Mouse (Mus musculus): ENCODE measurements around the gene Olfr1098. TPM values are rescaled to one million over a fixed set of nuclear protein-coding genes. Genes with fewer than 3 reads are reported as not detected.

Olfr1098 gene
- polyA plus RNA-seq (2015; fragmentation: Nextera tagmentation; extraction: Ambion mirVana): not detected in 2 replicates

GRCm38 (mm10) chr2:86924445-86924844 lies at the start of gene Olfr1098:
Gene Olfr1098 (minus strand): TSS chr2:86924545.
- no peak for DNase-seq (ENCODE audit: low spot score)

DNA sequence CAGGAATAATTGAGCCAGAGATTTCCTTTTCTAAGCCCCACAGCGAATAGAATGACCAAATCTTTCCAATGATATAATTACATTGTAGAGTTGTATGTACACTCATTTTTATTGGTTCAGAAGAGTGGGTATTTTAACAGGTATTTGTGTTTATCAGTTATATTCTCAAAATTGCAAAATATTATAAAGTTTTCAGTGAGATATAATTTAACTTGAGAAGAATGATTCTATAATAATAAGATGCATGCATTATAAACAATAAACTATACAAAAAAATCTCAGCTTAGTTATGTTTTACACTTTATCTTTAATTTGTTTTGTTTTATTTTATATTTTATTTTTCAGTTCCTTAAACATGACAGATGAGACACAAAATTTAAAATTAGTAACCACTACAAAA lies 36.2 kb upstream of the Olfr1098 start, which contains the start of gene Olfr1099:
Gene Olfr1099, minus strand, starts transcription at position 101 of the 400 bp plus-strand sequence.
- DNase-seq (ENCODE audit: low spot score): no peak

- no peak for DNase-seq (ENCODE audit: low spot score)
These were observed 2.2 kb upstream of the Olfr1098 start for GRCm38 (mm10) chr2:86926557-86926956.

DNA sequence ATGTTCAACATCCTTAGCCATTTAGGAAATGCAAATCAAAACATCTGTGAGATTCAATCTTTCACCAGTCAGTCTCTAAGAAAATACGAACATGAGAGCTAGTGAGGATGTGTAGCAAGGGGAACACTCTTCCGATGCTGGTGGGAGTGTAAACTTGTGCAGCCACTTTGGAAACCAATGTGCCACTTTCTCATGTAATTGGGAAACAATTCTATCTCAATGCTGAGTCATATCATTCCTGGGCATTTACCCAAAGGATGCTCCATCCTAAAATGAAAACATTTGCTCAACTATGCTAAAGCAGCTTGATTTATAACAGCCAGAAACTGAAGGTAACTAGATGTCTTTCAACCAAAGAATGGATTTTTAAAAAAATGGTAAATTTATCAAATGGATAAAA lies 18.7 kb downstream of the Olfr1098 start:
- no peak for DNase-seq (ENCODE audit: low spot score)

DNA sequence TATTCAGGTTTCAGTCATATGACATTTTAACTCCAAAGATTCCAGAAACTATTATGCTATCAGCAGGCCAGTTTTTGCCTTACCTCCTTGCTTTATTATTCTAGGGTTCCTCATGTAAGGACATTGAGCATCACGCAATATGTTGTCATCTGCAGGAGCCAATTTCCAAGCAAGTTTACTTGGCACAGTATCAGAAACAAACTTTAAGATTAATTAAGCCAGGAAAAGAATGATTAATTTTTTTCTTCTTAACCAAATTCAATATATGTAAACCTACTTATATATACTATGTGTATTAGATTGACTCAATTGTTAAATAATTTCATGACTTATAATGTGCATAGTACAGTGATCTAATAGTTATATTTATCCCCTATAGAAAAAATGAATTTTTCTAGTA lies 32.2 kb downstream of the Olfr1098 start, which contains the start of gene Olfr1097:
Gene Olfr1097, minus strand, starts transcription at position 101 of the 400 bp plus-strand sequence.
- DNase-seq (ENCODE audit: low spot score): no peak

DNA sequence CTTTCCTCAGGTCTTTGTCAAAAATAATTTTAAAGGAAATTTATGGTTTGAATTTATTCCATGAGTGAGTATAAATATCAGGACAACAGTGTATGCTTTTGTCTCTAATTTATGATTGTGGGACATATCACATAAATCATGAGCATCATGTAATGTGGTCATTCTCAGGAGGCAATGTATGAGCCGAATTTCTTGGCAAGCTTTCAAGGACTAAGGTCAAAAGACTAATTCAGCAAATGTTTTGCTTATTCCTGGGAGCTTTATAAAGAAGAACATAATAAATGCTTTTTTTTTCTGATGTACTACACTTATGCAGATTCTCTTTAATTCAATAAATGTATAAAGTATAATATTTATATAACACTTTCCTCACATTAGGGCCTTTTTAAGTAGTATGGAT lies 49.6 kb downstream of the Olfr1098 start, which contains the start of gene Gm13723:
Gene Gm13723, minus strand, starts transcription at position 101 of the 400 bp plus-strand sequence.
- no peak for DNase-seq (ENCODE audit: low spot score)

Other genes with a start within 250 kb of the Olfr1098 start
- gene Olfr1086, start 244.5 kb downstream of the Olfr1098 start, polyA plus RNA-seq (2015; fragmentation: Nextera tagmentation; extraction: Ambion mirVana): not detected in 2 replicates
- not detected in 2 replicates for gene Olfr1087, start 226.2 kb downstream of the Olfr1098 start, polyA plus RNA-seq (2015; fragmentation: Nextera tagmentation; extraction: Ambion mirVana)
- not detected in 2 replicates for gene Olfr1089, start 190.8 kb downstream of the Olfr1098 start, polyA plus RNA-seq (2015; fragmentation: Nextera tagmentation; extraction: Ambion mirVana)
- gene Olfr1090, start 165.6 kb downstream of the Olfr1098 start, polyA plus RNA-seq (2015; fragmentation: Nextera tagmentation; extraction: Ambion mirVana): not detected in 2 replicates
- gene Olfr1093, start 142.1 kb downstream of the Olfr1098 start, polyA plus RNA-seq (2015; fragmentation: Nextera tagmentation; extraction: Ambion mirVana): not detected in 2 replicates
- gene Olfr141, start 114.5 kb downstream of the Olfr1098 start, polyA plus RNA-seq (2015; fragmentation: Nextera tagmentation; extraction: Ambion mirVana): not detected in 2 replicates
- not detected in 2 replicates for gene Olfr1094, start 99.9 kb downstream of the Olfr1098 start, polyA plus RNA-seq (2015; fragmentation: Nextera tagmentation; extraction: Ambion mirVana)
- gene Olfr1095, start 72.8 kb downstream of the Olfr1098 start, polyA plus RNA-seq (2015; fragmentation: Nextera tagmentation; extraction: Ambion mirVana): not detected in 2 replicates
- gene Gm13723, start 49.7 kb downstream of the Olfr1098 start, polyA plus RNA-seq (2015; fragmentation: Nextera tagmentation; extraction: Ambion mirVana): not detected in 2 replicates
- not detected in 2 replicates for gene Olfr1097, start 32.3 kb downstream of the Olfr1098 start, polyA plus RNA-seq (2015; fragmentation: Nextera tagmentation; extraction: Ambion mirVana)
- gene Olfr1099, start 36.1 kb upstream of the Olfr1098 start, polyA plus RNA-seq (2015; fragmentation: Nextera tagmentation; extraction: Ambion mirVana): not detected in 2 replicates
- gene Olfr1100, start 55.4 kb upstream of the Olfr1098 start, polyA plus RNA-seq (2015; fragmentation: Nextera tagmentation; extraction: Ambion mirVana): not detected in 2 replicates
- not detected in 2 replicates for gene Olfr1101, start 66.7 kb upstream of the Olfr1098 start, polyA plus RNA-seq (2015; fragmentation: Nextera tagmentation; extraction: Ambion mirVana)
- not detected in 2 replicates for gene Olfr1102, start 73.9 kb upstream of the Olfr1098 start, polyA plus RNA-seq (2015; fragmentation: Nextera tagmentation; extraction: Ambion mirVana)
- not detected in 2 replicates for gene Olfr1104, start 102.5 kb upstream of the Olfr1098 start, polyA plus RNA-seq (2015; fragmentation: Nextera tagmentation; extraction: Ambion mirVana)
- not detected in 2 replicates for gene Olfr1105, start 112.0 kb upstream of the Olfr1098 start, polyA plus RNA-seq (2015; fragmentation: Nextera tagmentation; extraction: Ambion mirVana)
- not detected in 2 replicates for gene Olfr1106, start 127.7 kb upstream of the Olfr1098 start, polyA plus RNA-seq (2015; fragmentation: Nextera tagmentation; extraction: Ambion mirVana)
- not detected in 2 replicates for gene Olfr1107, start 151.3 kb upstream of the Olfr1098 start, polyA plus RNA-seq (2015; fragmentation: Nextera tagmentation; extraction: Ambion mirVana)
- not detected in 2 replicates for gene Olfr1109, start 171.5 kb upstream of the Olfr1098 start, polyA plus RNA-seq (2015; fragmentation: Nextera tagmentation; extraction: Ambion mirVana)
- not detected in 2 replicates for gene Olfr259, start 190.0 kb upstream of the Olfr1098 start, polyA plus RNA-seq (2015; fragmentation: Nextera tagmentation; extraction: Ambion mirVana)
- not detected in 2 replicates for gene Olfr1110, start 215.8 kb upstream of the Olfr1098 start, polyA plus RNA-seq (2015; fragmentation: Nextera tagmentation; extraction: Ambion mirVana)
- not detected in 2 replicates for gene Olfr1111, start 228.1 kb upstream of the Olfr1098 start, polyA plus RNA-seq (2015; fragmentation: Nextera tagmentation; extraction: Ambion mirVana)

Data from thymus, postnatal 0 days (tissue).